Mouse (Mus musculus) E14TG2a.4 (cell line): Measurements from ENCODE around the gene Pck1.
"Not testable (repeated sequence)": the region's sequence is repeated elsewhere in the genome, so short reads cannot be mapped to it uniquely, and the experiment has no call there.

Source experiments
- H3K27me3 ChIP-seq: 2 replicates; pipeline ENCODE4 v1.6.1; 2014; ENCODE audit warnings: low read length, control low read depth; ENCODE audit not compliant: insufficient read depth
- H3K36me3 ChIP-seq: 2 replicates; pipeline ENCODE4 v1.6.1; 2014; ENCODE audit warnings: low read length, control low read depth; ENCODE audit not compliant: insufficient read depth
- H3K4me1 ChIP-seq: replicated peaks from 2 replicates; pipeline ENCODE4 v1.6.1; 2014; ENCODE audit warnings: low read depth, low read length, control low read depth
- H3K4me3 ChIP-seq: replicated peaks from 2 replicates; pipeline ENCODE4 v1.5.1; 2014; ENCODE audit warnings: mild to moderate bottlenecking, low read length
- H3K9me3 ChIP-seq: 2 replicates; pipeline ENCODE4 v1.6.1; 2014; ENCODE audit warnings: low read length, control low read depth
- CTCF ChIP-seq: conservative IDR thresholded peaks from 2 replicates; pipeline ENCODE4 v1.5.1; 2014; ENCODE audit warnings: low read length
- NANOG ChIP-seq: IDR thresholded peaks from 2 replicates; pipeline ENCODE4 v1.6.1; 2014; ENCODE audit warnings: borderline replicate concordance, low read length, mixed read lengths
- POU5F1 ChIP-seq: IDR thresholded peaks from 2 replicates; pipeline ENCODE4 v1.6.1; 2014; ENCODE audit warnings: low read length, borderline replicate concordance

Gene Pck1

GRCm38 (mm10) chr2:173152436-173153151, at the start of gene Pck1:
Pck1 (plus strand) TSS chr2:173153048.
- TF ChIP-seq POU5F1 (no peak), CTCF (no peak), NANOG (no peak)

GRCm38 (mm10) chr2:173106409-173106808, 46.4 kb upstream of the Pck1 start:
- no peaks in the 10 kb centered on the region for H3K36me3 ChIP-seq
- 0 out of 2 replicates have a peak, but pooled peaks cover 2% of the 10 kb centered on the region for H3K9me3 ChIP-seq
- peaks cover 16% of the 10 kb centered on the region for H3K4me1 ChIP-seq
- TF ChIP-seq CTCF, result no peak
- TF ChIP-seq NANOG, result no peak
- TF ChIP-seq POU5F1, result no peak
- peaks cover 52% of the 10 kb centered on the region for H3K27me3 ChIP-seq
- H3K4me3 ChIP-seq, result no peak overlapping the region

More at GRCm38 (mm10) chr2:173152436-173153151, at the start of gene Pck1:
- Histone ChIP-seq H3K27me3 (peaks cover 24% of the 10 kb centered on the region), H3K36me3 (no peaks in the 10 kb centered on the region), H3K4me3 (no peak within 1 kb of the TSS), H3K9me3 (no peaks in the 10 kb centered on the region), H3K4me1 (0 out of 2 replicates have a peak, but pooled peaks cover 5% of the 10 kb centered on the region)

GRCm38 (mm10) chr2:173106889-173107785, 45.7 kb upstream of the Pck1 start:
- Histone ChIP-seq H3K27me3 (peaks cover 48% of the 10 kb centered on the region), H3K9me3 (0 out of 2 replicates have a peak, but pooled peaks cover 4% of the 10 kb centered on the region), H3K4me3 (no peak overlapping the region), H3K36me3 (no peaks in the 10 kb centered on the region), H3K4me1 (peaks cover 13% of the 10 kb centered on the region)
- TF ChIP-seq CTCF, result peak; percentile 67
- no peak for TF ChIP-seq NANOG
- no peak for TF ChIP-seq POU5F1

GRCm38 (mm10) chr2:173108509-173109190, 44.2 kb upstream of the Pck1 start:
- Histone ChIP-seq H3K36me3 (no peaks in the 10 kb centered on the region), H3K27me3 (peaks cover 43% of the 10 kb centered on the region), H3K4me1 (peaks cover 13% of the 10 kb centered on the region), H3K4me3 (peak overlapping the region; percentile 43; the same call in 1 of the 2 replicates), H3K9me3 (0 out of 2 replicates have a peak, but pooled peaks cover 4% of the 10 kb centered on the region)
- TF ChIP-seq CTCF (no peak), POU5F1 (no peak), NANOG (no peak)

GRCm38 (mm10) chr2:173109510-173109909, 43.3 kb upstream of the Pck1 start:
- 0 out of 2 replicates have a peak, but pooled peaks cover 4% of the 10 kb centered on the region for H3K9me3 ChIP-seq
- peaks cover 13% of the 10 kb centered on the region for H3K4me1 ChIP-seq
- H3K4me3 ChIP-seq, result no peak overlapping the region
- H3K36me3 ChIP-seq, result no peaks in the 10 kb centered on the region
- no peak for TF ChIP-seq CTCF
- no peak for TF ChIP-seq NANOG
- TF ChIP-seq POU5F1, result no peak
- peaks cover 38% of the 10 kb centered on the region for H3K27me3 ChIP-seq

- TF ChIP-seq POU5F1, result no peak
- TF ChIP-seq CTCF, result no peak
- no peak for TF ChIP-seq NANOG
- H3K27me3 ChIP-seq, result peaks cover 33% of the 10 kb centered on the region
- 0 out of 2 replicates have a peak, but pooled peaks cover 4% of the 10 kb centered on the region for H3K9me3 ChIP-seq
Observed at GRCm38 (mm10) chr2:173110571-173110970, 42.3 kb upstream of the Pck1 start.

GRCm38 (mm10) chr2:173113796-173114195, 39.1 kb upstream of the Pck1 start:
- H3K36me3 ChIP-seq, H3K4me3 ChIP-seq, H3K9me3 ChIP-seq, H3K4me1 ChIP-seq: not testable (repeated sequence)
- TF ChIP-seq CTCF, result peak; percentile 75
- peaks cover 36% of the 10 kb centered on the region for H3K27me3 ChIP-seq

More at GRCm38 (mm10) chr2:173110571-173110970, 42.3 kb upstream of the Pck1 start:
- H3K4me1 ChIP-seq, result peaks cover 13% of the 10 kb centered on the region
- no peak overlapping the region for H3K4me3 ChIP-seq
- H3K36me3 ChIP-seq, result no peaks in the 10 kb centered on the region
